Mouse (Mus musculus): ENCODE data around the gene Il17rb.

Il17rb gene

DNA sequence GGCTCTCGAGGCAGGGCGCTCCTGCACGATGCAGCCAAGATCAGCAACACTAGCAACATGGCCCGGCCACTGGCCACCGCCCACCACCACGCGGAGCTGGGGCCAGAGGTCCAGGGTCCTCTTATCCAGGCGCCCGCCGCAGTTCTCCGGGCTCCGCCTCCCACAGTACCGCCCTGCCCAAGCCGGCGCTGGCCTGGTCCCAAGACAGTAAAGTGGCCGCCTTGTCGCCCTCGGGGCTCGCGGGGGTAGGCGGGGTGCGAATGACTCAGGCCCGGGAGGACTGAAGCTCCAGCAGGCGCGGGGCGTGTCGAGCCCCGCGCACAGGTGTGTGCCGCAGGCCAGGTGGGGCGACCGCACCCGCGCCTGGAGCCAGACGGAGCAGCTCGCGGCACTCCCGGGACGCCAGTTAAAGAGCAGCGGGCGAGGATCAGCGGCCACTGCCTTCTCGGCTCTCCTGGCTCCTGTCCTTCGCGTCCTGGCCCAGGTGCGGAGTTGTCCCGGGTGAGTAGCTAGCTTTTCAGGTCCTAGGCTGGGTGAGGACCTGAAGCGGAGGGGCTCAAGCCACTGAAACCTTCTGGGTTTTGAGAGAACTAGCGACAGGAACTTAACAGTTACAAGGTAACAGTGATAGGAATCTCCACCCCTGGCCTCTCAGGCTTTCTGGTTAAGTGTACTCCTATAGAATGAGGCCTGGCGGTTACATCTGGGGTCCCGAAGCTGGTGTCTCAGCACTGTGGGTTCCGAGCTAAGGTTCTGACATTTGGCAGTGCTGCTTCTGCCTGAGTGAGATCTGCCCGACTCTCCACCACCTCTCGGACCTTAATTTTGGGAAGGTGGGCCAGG lies at the start of gene Il17rb, which contains the start of gene Chdh:
TSS of gene Il17rb (minus strand) at position 164 of the 843 bp plus-strand sequence.
TSS of gene Chdh (plus strand) at position 291 of the 843 bp plus-strand sequence.
- no peak for DNase-seq (ENCODE audit: low read depth, low spot score)
- Histone ChIP-seq H3K27me3 (ENCODE audit: control insufficient read depth, insufficient read depth, low read length, poor library complexity, severe bottlenecking) (no peaks in the 10 kb centered on the region), H3K36me3 (ENCODE audit: control insufficient read depth, insufficient read depth, low read length, poor library complexity, severe bottlenecking) (no peaks in the 10 kb centered on the region)

DNA sequence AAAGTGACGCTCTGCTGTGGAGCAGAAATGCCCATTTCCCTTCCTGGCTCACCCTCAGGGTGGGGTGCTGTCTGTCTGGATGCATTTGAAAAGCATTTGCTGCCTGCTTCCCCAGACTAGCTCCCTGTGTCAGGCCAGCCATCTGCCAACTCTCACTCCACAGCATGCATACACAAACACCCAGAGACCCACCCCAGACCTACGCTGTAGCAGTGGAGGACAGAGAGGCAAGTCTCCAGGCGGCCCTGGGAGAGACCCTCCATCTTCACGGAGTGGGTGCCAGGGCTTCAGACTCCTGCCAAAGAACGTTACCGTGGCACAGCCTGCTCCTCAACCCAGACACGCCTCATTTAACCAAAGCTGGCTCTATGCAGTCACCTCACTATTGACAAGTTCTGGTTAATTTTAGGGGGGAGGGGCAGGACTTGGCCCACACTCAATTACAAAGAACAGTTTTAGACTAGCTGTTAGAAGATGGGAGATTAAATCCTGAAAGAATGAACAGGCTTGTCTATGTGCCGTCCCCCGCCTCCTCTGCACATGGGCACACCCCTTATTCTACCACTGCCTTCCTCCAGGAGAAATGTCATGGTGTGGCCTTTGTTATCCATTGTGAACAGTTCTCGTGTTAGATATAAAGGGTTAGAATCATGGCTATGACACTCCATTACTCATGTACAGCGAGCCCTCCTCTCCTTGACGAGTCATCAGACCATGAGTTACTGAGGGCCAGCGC lies 47.5 kb upstream of the Il17rb start:
- Histone ChIP-seq H3K36me3 (ENCODE audit: control insufficient read depth, insufficient read depth, low read length, poor library complexity, severe bottlenecking) (no peaks in the 10 kb centered on the region), H3K27me3 (ENCODE audit: control insufficient read depth, insufficient read depth, low read length, poor library complexity, severe bottlenecking) (no peaks in the 10 kb centered on the region)
- DNase-seq (ENCODE audit: low read depth, low spot score), result no peak

DNA sequence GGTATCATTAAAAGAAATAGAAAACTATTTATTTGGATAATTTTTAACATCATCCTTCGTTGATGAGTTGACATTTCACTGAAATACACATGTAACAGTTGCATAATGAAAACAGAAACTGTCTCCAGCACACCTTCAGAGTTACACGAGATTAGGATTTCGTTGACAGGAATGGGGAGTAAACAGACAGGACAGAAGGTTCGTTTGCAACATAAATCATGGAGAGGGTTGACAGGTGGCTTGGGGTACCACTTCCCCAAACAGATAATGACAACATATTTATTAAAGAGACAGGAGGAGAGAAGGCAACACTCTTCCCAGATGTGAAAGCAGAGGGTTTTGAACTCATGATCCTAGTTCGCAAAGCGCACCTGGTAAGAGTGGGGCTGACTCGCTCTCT lies 46.2 kb upstream of the Il17rb start:
- no peak for DNase-seq (ENCODE audit: low read depth, low spot score)
- no peaks in the 10 kb centered on the region for H3K36me3 ChIP-seq (ENCODE audit: control insufficient read depth, insufficient read depth, low read length, poor library complexity, severe bottlenecking)
- H3K27me3 ChIP-seq (ENCODE audit: control insufficient read depth, insufficient read depth, low read length, poor library complexity, severe bottlenecking), result no peaks in the 10 kb centered on the region

DNA sequence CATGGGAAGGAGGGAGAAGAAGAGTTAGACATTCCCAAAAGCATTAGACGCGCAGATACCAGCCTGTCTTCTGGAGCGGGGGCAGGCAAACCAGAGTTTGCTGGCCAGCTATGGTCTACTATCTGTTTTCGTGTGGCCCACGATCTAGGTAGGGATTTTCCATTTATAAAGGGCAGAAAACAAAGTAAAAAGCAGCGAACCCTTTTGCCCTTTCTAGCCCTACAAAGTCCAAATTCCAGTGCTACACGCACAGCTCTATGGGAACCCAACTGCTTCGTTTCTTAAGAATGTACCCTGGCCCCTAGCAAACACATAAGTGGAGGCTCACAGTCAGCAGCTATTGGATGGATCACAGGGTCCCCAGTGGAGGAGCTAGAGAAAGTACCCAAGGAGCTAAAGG lies 41.6 kb upstream of the Il17rb start:
- DNase-seq (ENCODE audit: low read depth, low spot score), result no peak
- Histone ChIP-seq H3K27me3 (ENCODE audit: control insufficient read depth, insufficient read depth, low read length, poor library complexity, severe bottlenecking) (no peaks in the 10 kb centered on the region), H3K36me3 (ENCODE audit: control insufficient read depth, insufficient read depth, low read length, poor library complexity, severe bottlenecking) (no peaks in the 10 kb centered on the region)

DNA sequence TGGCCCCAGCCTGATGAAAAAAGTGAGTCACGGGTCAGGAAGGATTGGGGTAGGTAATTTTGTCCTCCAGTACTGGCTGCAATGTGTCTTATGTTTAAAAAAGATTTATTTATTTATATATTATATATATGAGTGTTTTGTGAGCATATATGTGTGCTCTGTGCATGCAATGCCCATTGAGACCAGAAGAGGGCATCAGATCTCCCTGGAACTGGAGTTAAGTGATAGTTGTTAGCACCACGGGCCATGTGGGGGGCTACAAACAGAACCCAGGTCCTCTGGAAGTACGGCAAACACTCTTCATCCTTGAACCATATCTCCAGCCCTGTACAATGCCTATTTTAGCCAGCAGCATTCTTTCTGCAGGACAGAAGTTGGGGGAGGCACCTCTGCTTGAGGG lies 39.4 kb upstream of the Il17rb start:
- DNase-seq (ENCODE audit: low read depth, low spot score), result peak; percentile 35
- Histone ChIP-seq H3K36me3 (ENCODE audit: control insufficient read depth, insufficient read depth, low read length, poor library complexity, severe bottlenecking) (no peaks in the 10 kb centered on the region), H3K27me3 (ENCODE audit: control insufficient read depth, insufficient read depth, low read length, poor library complexity, severe bottlenecking) (no peaks in the 10 kb centered on the region)

DNA sequence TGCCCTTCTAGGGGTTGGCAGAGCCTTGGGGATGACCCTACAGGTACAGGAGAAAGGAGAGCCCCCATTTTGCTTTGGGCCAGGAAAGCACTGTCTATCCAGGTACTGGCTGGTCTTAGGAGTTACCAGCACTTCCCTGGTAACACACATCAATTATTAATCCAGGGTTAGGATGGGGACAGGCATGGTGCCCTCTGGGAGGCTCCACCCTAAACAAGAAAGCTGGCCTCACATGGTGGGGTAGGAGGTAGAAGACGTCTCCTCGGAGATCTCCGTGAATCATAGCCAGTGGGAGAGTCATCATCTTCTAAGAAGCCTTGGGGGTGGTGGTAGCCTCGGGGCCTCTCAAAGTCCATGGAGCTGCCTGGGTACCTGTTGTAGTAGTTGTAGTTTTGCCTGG lies 38.3 kb upstream of the Il17rb start:
- Histone ChIP-seq H3K27me3 (ENCODE audit: control insufficient read depth, insufficient read depth, low read length, poor library complexity, severe bottlenecking) (no peaks in the 10 kb centered on the region), H3K36me3 (ENCODE audit: control insufficient read depth, insufficient read depth, low read length, poor library complexity, severe bottlenecking) (no peaks in the 10 kb centered on the region)
- no peak for DNase-seq (ENCODE audit: low read depth, low spot score)

DNA sequence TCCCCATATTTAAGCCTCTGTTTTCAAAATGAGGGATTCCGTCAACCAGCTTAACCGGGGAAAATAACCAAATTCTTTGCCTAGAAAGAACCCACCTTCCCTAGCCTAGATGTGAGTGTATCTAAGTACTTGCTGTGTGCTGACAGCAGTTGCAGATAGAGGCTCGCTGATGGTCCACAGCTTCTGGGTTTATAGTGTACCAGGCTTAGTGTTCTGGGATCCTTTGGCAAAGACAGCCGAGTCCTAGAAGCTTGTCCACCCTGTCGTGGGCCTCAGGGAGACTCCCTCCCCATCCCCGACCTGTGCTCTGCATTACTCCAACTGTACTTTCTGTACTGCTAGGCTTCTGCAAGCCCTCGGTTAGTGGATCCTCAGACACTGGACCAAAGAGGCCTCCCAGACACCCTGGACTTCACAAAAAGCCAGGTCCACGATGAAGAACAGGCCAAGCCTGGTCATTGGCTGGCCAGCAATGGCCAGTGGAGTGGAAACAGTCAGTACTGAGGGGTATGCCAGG lies 37.1 kb upstream of the Il17rb start:
- H3K27me3 ChIP-seq (ENCODE audit: control insufficient read depth, insufficient read depth, low read length, poor library complexity, severe bottlenecking), result no peaks in the 10 kb centered on the region
- no peak for DNase-seq (ENCODE audit: low read depth, low spot score)
- H3K36me3 ChIP-seq (ENCODE audit: control insufficient read depth, insufficient read depth, low read length, poor library complexity, severe bottlenecking), result no peaks in the 10 kb centered on the region

DNA sequence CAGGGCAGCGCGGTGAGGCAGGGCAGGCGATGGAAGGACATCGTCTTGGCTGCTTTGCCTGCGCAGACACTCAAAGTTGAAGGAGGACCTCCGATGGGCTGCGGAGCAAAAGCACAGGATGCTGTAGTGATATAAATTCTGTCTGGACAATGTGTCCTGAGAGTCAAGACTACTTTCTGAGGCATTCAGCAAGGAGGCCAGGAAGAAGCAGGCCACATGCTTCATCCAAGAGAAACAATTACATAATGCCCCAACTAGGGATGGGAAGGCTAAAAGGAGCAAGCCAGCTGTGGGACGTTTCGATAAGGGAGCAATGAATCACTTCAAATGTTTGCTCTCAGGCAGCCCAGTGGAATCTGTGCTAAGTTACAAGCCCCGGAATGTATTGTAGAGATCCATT lies 36.5 kb upstream of the Il17rb start:
- DNase-seq (ENCODE audit: low read depth, low spot score), result no peak
- Histone ChIP-seq H3K36me3 (ENCODE audit: control insufficient read depth, insufficient read depth, low read length, poor library complexity, severe bottlenecking) (no peaks in the 10 kb centered on the region), H3K27me3 (ENCODE audit: control insufficient read depth, insufficient read depth, low read length, poor library complexity, severe bottlenecking) (no peaks in the 10 kb centered on the region)

DNA sequence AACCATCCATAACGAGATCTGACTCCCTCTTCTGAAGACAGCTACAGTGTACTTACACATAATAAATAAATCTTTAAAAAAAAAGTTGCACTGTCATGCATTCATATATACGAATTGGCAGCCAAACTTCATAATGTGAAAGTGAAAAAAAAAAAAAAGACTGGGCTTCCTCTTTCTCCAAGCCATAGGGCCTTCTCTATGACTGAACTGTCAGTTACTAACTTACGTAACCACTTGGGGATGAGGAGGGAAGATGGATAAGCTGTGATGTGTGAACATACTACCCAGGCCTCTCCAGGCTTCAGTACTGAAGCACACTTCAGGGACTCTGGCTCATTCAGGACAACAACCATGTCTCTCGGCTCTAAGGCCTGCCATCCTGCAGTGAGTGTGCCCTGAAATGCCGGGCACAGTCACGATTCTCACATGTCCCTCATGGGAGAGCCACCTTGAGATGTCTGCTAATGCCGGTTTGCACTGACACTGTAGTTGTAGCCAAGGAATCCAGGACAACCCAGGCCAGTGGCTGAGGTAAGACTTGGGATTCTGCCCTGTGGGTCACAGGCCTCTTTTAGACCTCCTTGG lies 34.8 kb upstream of the Il17rb start:
- H3K27me3 ChIP-seq (ENCODE audit: control insufficient read depth, insufficient read depth, low read length, poor library complexity, severe bottlenecking), result no peaks in the 10 kb centered on the region
- H3K36me3 ChIP-seq (ENCODE audit: control insufficient read depth, insufficient read depth, low read length, poor library complexity, severe bottlenecking), result no peaks in the 10 kb centered on the region
- DNase-seq (ENCODE audit: low read depth, low spot score), result no peak

DNA sequence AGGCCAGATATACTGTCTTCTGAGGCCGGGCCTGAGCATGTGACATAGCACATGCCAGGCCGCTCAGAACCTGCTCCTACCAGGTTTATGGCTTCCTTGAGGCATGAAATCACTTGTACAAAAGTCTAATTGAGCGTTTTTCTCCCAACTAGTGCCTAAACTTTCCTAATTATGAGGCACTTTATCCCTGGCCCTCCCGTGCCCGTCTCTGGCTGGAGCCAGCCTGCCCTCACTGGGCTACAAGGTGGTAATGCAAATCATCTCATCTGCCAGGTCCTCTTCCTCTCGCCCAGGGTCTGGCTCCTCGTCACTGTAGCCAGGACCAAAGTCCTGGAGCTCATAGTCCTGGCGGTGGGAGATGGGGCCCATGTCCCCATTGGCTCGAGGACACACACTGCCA lies 33.1 kb upstream of the Il17rb start:
- DNase-seq (ENCODE audit: low read depth, low spot score), result no peak
- H3K36me3 ChIP-seq (ENCODE audit: control insufficient read depth, insufficient read depth, low read length, poor library complexity, severe bottlenecking), result no peaks in the 10 kb centered on the region
- no peaks in the 10 kb centered on the region for H3K27me3 ChIP-seq (ENCODE audit: control insufficient read depth, insufficient read depth, low read length, poor library complexity, severe bottlenecking)

DNA sequence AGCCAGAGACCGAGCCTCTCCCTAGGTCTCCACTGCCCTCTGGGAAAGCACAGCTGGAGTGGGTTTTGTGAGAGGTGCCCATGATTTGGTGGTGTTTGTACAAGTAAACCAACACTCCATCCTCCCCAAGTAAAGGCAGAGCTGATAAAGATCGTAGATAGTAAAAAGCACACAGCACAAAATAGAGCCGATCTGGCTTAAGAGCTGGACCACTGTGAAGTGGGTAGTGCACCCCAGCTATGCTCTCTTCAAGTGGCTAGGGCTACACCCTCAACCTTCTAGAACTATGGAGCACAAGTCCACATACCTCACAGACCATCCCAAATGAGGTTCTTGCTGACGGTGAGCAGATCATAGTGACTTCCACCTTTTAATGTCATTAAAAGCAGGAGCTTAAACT lies 30.7 kb upstream of the Il17rb start:
- no peaks in the 10 kb centered on the region for H3K36me3 ChIP-seq (ENCODE audit: control insufficient read depth, insufficient read depth, low read length, poor library complexity, severe bottlenecking)
- no peaks in the 10 kb centered on the region for H3K27me3 ChIP-seq (ENCODE audit: control insufficient read depth, insufficient read depth, low read length, poor library complexity, severe bottlenecking)
- no peak for DNase-seq (ENCODE audit: low read depth, low spot score)

DNA sequence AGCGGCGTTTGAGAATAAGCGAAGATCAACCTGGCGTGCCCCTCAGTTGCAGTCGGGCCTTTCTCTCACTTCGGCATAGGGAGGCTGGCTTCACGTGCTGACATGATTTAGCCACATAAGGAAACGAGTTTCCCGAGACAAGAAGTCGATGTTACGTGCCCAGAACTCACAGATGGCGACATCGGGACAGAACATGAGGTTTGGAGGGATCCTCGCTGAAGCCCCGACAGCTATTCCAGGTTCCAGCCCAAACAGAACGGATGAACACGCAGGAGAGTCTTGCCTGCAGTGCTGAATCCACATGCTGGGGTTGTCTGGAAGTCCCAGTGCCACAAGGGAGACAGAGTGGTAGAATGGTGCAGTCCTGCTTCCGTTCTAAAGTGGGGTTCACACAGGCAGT lies 29.7 kb upstream of the Il17rb start:
- H3K36me3 ChIP-seq (ENCODE audit: control insufficient read depth, insufficient read depth, low read length, poor library complexity, severe bottlenecking), result no peaks in the 10 kb centered on the region
- H3K27me3 ChIP-seq (ENCODE audit: control insufficient read depth, insufficient read depth, low read length, poor library complexity, severe bottlenecking), result no peaks in the 10 kb centered on the region
- DNase-seq (ENCODE audit: low read depth, low spot score), result no peak

DNA sequence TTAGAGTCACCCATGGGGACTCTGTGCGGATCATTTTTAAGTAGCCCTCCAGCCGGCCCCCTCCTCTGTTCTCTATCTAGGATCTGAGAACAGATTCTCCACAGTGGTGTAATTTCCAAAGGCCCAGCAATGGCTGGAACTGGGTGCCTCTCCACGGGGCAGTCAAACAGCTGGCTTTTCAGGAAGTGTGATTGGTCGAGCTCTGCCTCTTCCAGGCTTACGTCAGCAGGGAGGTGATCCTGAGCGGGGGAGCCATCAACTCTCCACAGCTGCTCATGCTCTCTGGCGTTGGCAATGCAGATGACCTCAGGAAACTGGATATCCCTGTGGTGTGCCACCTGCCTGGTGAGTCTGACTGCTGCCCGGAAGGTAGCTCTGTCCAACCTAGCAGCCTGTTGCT lies 24.7 kb upstream of the Il17rb start:
- Histone ChIP-seq H3K27me3 (ENCODE audit: control insufficient read depth, insufficient read depth, low read length, poor library complexity, severe bottlenecking) (no peaks in the 10 kb centered on the region), H3K36me3 (ENCODE audit: control insufficient read depth, insufficient read depth, low read length, poor library complexity, severe bottlenecking) (no peaks in the 10 kb centered on the region)
- DNase-seq (ENCODE audit: low read depth, low spot score), result no peak

DNA sequence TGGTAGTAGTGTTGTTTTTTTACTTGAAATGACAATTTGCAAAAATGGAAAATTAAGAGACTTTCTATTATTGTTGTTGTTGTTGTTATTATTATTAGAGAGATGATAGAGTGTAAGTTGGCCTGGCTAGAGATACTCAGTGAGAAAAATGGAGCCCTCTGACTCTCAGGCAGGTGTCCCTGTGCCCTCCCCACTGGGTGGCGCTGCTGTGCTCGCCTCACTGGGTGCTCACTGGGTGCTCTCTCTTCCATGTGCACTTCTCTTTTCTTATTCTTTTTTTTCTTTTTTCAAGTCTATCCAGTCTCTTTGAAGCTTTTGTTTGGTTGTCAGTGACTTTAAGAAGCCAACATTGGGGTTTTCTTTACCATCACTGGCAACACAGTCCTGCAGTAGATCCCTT lies 18.7 kb upstream of the Il17rb start:
- H3K36me3 ChIP-seq (ENCODE audit: control insufficient read depth, insufficient read depth, low read length, poor library complexity, severe bottlenecking), result no peaks in the 10 kb centered on the region
- DNase-seq (ENCODE audit: low read depth, low spot score), result peak; percentile 59
- no peaks in the 10 kb centered on the region for H3K27me3 ChIP-seq (ENCODE audit: control insufficient read depth, insufficient read depth, low read length, poor library complexity, severe bottlenecking)

DNA sequence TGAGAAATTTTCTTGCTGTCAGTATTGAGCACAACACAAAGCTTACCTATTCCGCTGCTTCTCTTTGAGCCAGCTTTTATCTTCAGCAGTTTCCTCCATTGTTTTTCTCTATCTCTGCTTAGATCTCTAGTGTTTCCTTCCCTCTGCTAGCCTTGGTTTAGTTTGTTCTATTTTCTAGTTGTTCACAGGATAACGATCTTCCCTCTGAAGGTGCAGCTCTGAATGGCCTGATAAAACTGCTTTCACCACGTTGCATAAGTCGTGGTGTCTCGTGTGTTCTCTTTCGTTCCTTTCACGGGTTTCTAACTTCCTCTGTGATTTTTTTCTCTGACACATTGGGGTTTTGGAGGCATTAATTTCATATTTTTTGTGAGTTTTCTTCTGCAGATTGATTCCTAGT lies 15.7 kb upstream of the Il17rb start:
- no peak for DNase-seq (ENCODE audit: low read depth, low spot score)
- Histone ChIP-seq H3K36me3 (ENCODE audit: control insufficient read depth, insufficient read depth, low read length, poor library complexity, severe bottlenecking) (no peaks in the 10 kb centered on the region), H3K27me3 (ENCODE audit: control insufficient read depth, insufficient read depth, low read length, poor library complexity, severe bottlenecking) (no peaks in the 10 kb centered on the region)

Measured in splenic B cell, adult 2 months (primary cell).